Mouse (Mus musculus): ENCODE measurements around the gene Gm8947. TPM values are rescaled to one million over a fixed set of nuclear protein-coding genes. Genes with fewer than 3 reads are reported as not detected.
"Not testable (repeated sequence)": the region's sequence is repeated elsewhere in the genome, so short reads cannot be mapped to it uniquely, and the experiment has no call there.

Gene Gm8947
- total RNA-seq (2022), result not detected

DNA sequence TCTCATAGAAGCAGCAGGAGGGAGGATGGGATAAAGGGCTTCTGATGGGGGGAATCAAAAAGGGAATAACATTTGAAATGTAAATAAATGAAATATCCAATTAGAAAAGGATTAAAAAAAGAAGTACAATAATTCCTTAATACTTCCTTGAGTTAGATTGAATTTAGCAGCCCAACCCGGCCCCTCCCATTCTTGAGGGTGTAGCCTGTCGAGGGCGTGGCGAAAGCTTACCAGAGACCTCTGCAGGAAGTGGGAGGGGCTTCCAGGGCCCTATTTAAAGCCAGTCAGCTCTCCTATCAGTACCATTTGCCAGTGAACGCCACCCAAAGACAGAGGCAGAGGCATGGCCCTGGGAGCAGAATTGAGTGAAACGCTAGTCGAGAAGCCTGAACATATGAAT is at the start of gene Gm8947:
Gene Gm8947 (plus strand): TSS at position 302 of the 400 bp plus-strand sequence.
- not testable (repeated sequence) for DNase-seq

DNA sequence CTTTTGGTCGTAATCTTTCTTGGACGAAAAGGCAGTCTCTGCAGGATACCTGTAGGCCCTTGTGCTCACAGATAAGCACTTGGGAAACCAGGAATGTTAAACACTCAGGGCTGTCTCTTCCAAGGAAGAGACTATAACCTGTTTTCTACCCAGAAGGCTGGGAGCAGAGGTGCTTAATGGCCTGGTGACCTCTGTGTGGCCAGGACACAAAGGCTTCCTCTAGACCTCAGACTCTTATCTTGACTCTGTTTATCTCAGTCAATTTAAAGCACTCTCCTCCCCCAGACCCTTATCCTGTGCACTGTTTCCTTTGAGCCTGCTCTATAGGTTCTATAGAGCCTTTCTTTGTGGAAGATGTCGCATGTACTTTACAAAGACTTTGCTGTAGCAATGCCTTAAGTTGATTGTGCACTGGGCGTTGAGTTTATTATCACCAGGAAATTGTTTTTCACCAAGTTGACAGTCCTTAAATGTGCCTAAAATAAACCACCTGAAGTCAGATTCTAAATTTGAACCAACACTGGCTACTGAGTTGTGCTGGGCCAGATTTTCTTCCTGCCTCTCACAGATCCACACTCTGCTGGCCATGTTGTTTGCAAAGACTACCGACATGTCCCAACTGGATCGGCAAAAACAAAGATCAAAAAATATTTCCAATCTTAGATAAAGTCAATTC is 47.6 kb upstream of the Gm8947 start:
- DNase-seq, result no peak

DNA sequence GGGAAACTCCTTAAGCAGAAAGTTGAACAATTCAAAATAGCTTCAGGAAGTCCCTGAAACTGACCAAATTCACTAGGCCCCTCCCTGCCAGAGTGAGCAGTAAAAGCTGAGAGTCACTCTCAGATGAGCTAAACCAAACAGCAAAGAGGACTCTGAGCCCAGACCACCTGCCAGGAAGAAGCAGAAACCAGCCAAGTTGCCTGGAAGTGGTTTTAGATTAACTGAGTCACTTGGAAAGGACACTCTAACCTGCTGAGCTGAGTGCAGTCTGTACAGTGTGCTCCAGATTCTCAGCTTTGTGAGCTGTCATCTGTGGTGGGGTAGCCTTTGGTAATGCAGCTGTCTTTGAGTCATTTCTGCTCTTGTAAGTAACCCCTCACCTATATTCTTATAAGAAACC is 44.4 kb upstream of the Gm8947 start:
- no peak for DNase-seq

DNA sequence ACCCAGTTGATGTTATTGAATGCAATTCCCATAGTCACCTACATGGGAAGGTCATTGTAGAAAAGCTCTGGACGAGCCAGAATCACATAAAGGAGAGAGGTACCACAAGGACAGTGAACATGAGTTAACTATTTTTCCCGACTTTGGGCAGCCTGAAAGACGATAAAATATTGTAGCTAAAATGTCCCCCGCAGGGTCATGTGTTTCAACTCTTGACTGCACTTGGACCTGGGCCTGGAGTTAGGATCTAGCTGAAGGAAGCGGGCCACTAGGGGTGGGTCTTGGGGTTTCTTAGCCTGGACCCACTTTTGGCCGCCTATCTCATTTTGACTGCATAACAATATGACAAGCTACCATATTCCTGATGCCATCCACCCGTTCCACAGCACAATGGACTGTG is 42.0 kb upstream of the Gm8947 start:
- DNase-seq, result peak; percentile 31

DNA sequence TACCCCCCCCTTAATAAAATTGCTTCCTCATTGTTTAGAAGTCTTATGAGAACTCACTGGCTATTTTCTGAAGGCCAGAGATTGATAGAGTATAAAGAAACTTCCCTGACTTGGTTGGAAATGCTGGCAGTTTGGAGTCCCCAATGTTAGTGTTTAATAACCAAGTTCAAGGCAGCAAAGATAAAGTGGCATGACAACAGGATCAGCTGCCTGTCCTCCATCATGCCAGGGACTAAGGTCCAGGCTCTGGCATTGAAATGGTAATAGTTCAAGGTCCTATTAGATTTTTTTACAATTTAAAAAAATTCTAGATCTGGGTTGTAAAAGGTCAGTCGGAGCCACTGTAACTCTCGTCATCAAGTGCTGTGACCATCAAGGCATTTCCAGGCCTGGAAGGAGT is 41.1 kb upstream of the Gm8947 start:
- peak; percentile 18 for DNase-seq

DNA sequence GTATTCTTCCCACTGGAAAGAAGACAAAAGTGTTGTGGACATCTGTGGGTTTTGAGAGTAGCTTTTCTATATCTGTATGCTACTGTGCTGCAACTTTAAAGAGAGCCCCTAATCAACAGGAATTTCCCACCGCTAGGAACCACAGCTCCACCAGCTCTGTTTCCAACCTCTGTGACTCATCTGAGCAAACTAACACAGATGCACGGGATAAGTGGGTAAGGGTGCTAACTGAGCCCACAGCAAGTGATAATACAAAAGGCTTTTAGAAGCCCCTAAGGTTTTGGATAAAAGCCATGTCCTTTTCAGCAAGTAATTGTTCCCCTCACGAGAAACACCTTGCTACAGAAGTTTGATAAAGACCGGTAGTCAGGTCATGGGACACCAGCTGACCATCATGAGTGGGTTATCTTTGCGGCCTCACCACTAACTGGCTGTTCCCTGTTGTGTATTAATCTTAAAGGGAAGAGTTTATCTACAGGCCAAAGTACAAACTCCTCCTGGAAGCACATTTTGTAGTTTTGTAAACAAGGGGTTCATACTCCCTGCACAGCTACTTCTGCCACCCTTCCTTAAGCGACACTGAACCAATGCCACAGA is 39.0 kb upstream of the Gm8947 start:
- DNase-seq, result no peak

DNA sequence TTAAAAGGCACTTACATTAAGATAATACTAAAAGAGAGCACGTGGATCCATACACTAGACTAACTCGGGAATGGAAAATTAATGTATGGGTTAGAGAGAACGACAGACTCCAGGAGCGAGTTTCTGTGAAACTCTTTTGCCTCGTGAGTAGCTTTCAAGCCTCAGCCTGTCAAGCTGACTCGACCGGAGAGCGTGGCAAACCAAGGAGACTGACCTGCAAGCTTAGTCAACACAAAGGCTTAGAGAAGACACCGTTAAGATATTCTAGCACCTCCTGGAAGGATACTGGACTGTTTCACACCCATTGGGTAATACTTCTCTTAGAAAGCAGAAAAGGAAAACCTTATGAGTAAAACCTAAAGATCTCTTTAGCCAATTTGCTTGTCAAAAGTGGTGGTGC is 38.0 kb upstream of the Gm8947 start:
- DNase-seq, result not testable (repeated sequence)

DNA sequence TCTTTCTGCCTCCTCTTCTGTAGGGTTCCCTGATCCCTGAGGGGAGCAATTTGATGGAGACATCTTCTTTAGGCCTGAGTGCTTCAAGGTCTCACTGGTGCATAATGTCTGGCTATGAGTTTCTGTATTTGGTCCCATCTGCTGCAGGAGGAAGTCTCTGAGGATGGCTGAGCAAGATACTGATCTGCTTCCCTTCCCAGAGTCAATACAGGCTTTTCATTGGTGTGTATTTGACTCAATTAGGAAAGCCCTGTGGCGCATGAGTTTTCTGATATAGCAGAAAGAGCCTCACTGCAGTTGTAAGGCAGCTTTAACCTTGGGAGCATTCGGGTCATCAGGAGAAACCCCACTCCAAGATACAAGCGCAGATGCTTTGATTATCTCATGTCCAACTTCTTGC is 36.0 kb upstream of the Gm8947 start:
- no peak for DNase-seq

DNA sequence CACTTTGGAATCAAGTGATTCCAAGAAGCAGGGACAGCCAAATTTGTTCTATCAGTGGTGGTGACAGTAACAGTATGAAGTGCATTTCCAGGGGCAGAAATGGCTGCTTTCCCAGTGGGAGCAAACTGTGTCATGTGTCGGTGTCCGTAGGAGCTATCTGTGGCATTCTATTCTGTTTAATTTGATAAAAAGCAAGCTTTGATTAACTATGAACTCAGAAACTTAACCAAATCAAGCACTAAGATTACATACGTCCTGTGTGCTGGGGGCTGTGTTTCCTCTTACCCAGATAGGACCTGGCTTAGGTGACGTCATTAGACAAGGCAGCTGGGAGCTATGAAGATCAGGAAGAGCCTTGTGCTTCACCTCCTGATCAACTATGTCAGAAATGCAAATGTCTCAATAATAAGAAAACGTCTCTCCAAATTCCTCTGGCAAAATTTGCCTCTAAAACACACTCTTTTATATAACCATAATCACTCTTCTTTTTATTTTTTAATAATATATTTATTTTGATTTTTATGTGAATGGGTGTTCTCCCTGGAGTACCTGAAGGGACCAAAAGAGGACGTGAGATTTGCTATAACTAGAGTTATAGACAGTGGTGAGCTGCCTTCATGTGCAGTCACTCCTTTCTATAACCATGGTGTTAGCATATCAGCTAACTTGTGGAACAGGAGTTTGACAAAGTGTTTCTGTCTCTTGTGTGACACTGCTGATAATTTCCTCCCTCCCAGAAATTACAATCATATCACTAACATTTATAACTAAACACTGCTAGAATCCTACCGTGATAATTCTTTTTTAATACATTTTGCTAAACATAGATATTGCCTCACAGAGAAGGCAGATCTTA is 35.2 kb upstream of the Gm8947 start:
- DNase-seq, result no peak

DNA sequence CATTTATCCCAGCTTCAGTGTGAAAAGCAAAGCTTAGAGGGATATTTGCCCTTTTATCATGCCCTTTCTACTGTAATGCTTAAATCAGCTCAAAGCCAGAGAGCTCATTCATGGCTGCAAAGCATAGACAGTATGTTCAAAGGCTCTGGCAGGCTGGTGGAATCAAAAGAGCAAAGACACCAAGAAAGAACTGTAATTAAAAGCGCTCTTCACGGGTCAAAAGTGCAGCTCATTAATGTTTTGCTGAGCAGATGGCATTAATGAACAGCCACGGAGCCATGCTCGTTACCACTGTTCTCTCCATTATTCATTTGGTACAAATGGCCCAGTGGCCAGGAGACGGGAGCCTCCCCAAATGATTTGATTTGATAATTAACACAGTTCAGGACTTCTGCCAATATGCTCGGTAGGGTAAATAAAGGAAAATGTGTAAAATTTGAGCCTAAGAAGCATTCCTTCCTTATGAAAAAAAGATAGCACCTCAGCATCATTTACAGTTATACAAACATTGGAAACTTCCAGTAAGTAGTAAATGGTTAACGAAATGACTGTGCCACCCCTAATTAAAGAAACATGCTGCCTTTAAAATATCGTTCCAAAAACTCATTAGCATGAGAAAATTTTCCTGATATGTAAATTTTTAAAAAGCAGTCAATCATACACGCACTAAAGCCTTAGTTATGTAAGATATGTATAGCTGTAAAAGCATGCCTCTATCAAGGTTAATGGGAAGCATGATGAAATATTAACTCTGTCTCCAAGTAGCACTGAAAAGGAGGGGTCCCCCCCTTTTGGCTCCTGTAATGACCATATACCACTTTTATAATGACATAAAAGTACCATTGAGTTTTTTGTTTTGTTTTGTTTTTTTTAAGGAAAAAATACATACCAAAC is 34.0 kb upstream of the Gm8947 start:
- no peak for DNase-seq

DNA sequence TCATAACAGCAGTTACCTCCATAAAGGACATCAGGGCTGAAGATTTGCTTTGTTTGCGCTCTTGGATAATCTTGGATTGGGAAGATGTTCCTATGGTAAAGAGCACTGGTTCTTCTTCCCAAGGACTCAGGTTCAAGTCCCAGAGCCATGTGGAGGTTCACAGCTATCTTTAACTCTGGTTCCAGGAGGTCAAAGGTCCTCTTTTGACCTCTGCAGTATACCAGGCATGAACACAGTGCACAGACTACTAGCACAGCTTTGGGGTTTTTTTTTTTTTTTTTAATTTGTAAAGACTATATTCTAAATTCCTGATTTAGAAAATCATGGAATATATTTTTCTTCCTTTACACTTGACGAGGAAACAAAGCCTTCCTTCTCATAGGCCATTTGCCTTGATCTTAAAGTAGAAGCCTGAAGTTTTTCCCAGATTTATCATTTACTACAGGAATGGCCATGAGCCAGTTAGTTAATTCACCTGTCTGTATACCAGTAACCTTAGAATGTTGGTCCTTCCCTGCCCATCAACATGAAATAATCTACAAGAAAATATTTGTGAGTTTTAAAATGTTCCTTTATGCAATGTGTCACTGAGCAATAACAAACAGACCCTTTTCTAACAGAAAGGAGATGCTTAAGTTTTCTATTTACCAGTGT is 33.2 kb upstream of the Gm8947 start:
- no peak for DNase-seq

DNA sequence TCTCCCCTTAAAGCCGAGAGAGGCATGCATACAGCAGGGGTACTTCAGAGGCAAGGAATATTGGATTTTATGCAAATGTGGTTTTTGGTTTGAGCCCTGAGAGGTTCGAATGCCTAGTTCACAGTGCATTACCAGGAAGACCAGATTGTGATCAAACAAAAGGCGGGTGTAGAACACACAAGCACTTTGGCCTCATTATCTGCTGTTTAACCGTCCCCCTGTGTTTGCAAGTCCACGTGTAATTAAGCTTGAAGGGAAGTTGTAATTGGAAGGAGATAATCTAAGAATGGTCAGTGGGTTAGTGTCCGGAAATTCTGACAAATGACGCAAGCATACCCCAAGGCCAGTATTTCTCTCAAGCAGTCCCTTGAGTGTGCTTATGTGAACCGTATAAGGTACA is 26.1 kb upstream of the Gm8947 start:
- no peak for DNase-seq

DNA sequence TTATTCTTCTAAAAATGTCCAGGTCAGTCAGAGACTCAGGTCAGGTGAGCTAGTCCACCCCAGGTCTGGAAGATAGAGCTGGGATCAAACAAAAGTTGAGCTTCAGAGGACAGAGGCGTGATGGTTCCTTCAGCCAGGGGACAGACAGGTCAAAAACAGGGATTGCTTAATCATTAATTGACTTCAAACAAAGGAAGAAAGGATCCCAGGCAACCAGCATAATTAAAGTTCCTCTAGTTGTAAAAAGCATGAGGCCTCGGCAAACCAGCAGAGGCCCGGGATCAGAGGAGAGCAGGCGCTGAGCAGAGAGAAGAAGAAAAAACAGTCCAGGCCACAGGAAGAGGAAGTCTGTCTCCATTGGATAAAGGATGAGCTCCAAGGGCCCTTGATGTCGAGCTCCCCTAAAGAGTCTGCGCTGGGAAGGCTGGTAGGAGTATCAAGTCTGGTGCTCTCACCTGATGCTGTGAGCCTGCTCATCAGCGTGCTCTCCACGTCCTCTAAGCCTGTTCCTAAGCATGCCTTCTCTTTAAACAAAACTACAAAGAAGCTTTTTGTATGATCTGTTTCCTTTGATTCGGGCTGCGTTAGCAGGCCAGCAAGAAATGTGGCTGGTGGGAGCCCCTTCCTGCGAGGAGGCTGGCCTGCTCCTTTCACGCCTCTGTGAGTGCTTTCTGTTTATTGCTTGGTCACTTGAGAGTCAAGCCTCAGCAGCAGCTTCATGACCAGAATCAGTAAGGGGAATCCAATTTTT is 24.7 kb upstream of the Gm8947 start:
- DNase-seq, result no peak

DNA sequence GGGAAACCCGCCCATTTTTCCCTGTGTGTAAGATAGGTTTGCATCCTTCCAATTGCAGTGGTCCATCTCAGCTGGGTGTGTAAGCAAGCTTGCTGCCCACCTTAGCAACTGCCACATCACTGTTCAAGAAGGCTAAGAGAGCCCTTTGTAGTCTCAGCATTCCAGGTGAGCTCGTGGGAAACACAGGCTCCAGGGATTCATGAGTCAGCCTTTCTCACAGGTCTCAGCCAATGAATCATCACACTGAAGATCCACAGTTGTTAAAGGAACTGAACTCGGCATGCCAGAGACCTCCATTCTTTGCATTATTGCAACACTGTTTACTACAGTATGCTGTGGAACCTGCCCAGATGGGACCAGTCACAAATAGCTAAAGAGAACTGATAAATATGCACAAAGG is 23.5 kb upstream of the Gm8947 start:
- no peak for DNase-seq

DNA sequence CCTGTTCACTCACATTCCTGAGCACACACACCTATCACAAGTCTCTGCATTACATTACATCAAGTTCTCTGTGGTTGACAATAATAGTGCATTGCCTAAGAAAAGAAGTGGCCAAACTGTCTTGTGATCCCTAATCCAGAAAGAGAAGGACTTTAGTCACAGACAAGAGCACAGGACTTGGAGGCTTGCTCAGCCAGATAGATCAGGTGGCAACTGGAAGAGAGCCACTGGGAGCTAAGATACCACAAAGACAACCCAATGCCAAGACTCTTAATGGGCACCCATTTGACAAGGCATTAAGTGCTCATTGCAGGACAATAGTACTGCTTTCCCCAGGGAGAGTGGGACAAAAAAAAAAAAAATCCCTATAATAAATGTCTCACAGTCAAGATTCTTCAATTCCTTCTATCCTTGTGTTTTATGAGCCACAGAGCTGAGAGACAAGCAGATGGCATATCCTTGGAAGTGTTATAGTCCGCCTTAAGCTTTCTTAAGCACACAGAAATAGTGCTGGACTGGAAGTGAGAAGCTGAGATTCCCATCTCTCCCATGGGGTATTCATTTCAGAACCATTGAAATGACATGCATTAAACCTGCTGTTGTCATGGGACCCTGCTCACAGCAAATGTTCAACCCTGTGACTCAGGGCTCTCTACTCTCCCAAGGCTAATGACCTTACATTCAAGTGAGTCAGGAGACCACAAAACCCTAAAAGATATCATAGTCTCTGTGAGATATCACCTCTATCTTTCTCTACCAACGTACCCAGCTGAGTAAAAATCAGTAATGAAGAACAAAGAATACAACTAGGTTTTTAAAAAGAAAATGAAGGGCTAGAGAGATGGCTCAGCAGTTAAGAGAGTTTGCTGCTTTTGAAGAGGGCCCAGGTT is 20.4 kb upstream of the Gm8947 start:
- DNase-seq, result no peak

DNA sequence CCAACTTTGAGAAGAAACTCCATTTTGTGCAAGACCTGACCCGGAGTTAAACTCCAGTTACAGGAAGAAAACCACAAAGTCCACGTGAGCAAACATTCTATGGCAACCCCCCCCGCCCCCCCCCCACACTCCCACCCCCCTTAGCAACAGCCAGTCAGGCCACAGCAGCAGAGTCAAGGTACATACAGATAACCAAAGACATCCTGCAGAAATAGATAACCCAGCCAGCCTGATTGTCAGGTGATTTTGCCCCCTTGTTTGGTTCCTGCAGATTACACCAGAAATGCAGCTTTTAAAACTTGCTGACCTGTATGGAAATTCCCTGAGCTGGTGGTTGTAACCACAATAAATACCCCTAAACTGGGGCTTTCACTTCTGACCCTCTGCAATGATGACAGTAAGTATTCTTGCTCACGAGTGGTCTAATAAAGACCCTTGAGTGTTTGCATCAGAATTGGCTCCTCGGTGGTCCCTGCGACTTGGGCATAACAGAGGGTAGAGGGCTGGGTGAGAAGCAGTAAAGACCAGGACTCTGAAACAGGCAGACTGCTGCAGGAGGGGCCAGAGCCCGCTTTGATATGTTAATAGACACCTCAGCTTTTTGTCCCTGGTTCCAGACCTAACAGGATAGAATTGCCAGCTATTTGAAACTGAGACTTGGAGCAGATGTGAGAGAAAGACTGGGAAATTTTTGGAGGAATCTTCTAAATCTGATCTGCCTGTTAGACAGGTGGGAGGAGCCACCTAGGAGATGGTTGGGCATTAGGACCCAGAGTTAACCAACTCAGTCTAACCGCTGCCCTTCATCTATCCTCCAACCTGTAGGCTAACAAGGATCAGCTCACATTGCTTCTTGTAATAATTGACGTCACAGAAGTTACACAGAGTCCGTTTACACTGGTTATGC is 14.9 kb upstream of the Gm8947 start:
- peak; percentile 9 for DNase-seq

DNA sequence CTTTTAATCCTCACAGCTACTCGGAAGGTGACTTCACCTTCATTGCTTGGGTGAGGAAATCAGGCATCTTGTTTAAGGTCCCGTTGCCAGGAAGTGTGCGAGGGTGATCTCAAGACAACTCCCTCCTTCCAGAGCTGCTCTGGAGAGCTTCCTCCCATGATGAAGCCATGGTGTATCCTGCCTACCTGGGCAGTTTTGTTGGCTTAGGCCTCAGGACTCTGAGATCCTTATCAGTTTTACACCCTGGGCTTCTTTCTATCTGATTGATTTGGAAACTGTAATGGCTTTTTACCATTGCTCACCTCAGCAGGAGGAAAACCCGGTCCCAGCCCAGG is 14.3 kb upstream of the Gm8947 start:
- no peak for DNase-seq

DNA sequence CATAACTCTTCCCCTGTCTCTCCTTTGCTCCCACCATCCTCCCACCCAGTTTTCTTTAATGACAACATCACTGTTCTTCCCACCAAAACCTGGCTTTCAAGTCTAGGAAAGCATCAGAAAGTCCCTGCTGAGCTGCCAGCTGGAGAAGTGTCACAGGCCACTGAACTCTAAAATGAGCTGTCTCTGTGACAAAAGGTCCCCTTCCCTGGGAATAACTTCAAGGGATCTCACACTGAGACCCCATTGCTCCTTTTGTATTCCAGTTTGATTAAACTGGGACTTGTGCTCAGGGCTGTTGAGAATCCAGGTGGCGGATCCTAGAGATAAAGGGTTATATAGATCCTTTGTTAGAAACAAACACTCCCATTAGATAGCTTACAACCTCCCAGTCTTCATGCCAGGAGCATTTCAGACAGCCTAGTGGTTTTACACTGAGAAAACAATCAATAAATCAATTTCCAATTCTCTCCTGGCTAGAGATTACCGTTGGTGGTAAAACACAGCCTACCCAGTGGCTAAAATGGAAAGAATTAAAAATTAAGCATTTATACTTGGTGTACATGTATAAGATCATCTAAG is 13.6 kb upstream of the Gm8947 start:
- DNase-seq, result no peak

DNA sequence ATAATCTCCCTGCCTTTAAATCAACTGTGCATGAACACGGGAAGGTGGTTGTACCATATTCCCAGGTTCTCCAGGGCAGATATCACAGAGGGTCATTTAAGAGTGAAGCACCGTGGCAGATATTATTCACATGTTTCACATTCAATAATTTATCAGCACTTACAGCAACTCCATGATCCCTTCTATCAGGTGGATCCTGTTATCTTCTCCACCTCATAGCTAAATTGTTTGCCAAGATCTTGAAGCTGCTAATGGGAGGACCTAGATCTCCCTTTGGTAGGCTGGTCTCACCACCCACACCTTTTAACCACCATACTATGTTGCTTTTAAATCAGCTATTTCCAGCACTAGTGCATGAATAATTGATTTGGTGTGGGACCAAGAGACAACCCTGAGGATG is 12.0 kb upstream of the Gm8947 start:
- no peak for DNase-seq
